Mouse (Mus musculus) adrenal gland, adult 18-20 months (tissue): ENCODE results near the gene Havcr2. TPM values are rescaled to one million over a fixed set of nuclear protein-coding genes. Genes with fewer than 3 reads are reported as not detected.
"Not testable (repeated sequence)": the region's sequence is repeated elsewhere in the genome, so short reads cannot be mapped to it uniquely, and the experiment has no call there.

Source experiments
- DNase-seq, 2 experiments: peaks; one replicate each; pipeline ENCODE4 v3.0.0; 2021 to 2022; ENCODE audit warnings: low spot score in 2 of 2
- total RNA-seq, 2 experiments: library from RNA; stranded (reverse); gene quantifications; 1 replicate in 1 of 2; 2 replicates in 1 of 2; pipeline ENCODE4 v1.2.3; 2021

The Havcr2 gene
- total RNA-seq, 2 experiments from 2014 or later, result 3.0 to 3.4 TPM

DNA sequence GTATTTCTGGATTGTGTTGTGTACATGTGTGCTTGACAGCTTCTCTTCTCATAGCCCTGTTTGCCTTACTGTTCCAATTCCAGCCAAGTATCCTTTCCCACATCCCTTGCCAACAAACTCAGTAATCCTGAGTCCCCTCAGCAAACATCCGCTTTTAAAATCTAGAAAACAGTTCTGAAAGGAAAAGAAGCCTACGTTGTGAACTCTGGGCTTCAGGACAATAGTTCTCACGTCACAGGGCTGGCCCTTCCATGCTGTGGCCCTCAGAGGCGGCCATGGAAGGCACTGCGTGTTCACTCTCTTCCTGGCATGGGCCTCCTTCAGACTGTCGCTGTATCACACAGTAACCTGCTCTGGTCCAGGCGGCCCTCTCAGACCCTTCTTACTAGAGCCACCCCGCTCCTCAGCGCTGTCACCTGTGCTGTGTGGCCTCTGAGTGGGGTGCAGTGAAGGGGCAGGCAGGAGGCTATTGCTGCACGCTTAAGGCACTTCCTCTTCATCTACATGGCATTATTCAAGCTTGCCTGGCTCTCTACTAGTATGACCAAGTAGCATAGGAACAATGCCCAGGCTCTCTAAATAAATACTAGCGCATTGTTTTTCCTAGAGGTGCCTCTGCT, 5.2 kb upstream of the Havcr2 start:
- DNase-seq, result no peak

DNA sequence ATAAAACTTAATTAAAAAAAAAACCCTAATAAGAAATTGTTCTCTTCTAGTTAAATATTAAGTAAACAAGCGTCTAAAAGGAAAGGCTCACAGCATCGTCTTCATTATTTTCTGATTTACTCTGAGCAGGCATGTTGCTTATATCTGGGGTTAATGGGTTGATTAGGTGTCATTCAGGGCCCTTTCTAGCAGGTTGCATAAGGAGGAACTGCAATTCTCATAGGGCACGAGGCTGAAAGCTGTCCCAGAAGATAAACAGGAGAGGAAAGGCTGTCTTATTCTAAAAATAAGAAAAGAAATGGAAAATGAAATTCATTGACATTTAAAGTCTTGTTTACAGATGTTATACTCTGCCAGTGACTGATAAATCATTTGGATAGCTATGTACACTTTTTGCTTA, 5.2 kb downstream of the Havcr2 start:
- DNase-seq, result no peak

DNA sequence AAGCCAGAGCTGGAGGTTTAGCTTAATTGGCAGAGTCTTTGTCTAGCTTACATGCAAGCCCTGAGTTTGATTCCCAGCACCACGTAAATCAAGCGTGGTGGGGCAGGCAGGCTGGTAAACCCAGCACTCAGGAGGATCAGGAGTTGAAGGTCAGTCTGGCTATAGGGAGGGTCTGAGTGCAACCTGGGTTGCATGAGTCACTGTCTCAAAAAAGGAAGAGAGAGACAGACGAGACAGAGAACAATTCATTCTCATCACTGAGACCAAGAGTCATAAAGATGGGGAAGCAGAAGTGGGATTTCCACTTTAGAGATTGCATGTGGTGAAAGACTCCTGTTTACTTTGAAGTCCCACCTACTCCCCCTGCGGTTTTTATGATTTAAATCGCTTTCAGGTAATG, 6.6 kb downstream of the Havcr2 start:
- DNase-seq, result no peak

DNA sequence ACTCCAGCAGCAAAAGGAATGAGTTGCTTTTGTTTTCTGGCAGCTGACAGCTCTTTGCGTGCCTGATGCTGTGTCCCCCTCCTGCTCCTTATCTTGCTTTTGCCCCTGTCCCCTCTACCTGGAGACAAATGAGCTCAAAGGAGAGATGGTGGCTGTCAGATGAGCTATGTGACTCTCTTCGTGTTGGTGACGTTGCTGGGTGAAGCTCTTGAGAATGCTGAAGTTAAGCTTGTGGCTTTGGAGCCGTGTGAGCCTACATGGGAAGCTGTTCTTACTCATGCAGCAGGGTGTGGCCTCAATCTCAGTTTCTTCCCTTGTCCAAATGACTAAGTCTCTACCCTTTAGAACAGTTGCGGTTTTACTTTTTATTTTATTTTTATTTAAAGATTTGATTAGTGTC, 7.2 kb downstream of the Havcr2 start:
- DNase-seq, result peak in 1 of 2 experiments; percentile 34

DNA sequence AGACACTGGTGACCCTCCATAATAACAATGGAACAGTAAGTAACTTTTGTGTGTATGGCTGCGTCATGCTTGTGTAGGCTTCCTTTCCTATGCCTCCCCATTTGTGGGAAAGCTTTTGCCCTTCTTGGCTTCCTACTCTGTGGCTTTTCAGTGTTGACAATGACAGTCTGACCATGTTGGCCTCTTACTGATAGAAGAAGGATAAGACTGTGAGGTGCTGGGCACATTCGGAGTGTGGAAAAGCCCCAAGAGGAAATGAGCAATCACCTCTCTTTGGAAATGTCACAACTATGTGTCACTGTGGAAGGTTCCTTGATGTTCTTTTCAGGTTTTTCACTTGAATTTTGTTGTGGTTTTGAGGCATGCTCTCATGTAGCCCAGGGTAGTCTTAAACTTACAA, 12.1 kb downstream of the Havcr2 start:
- DNase-seq, result no peak

DNA sequence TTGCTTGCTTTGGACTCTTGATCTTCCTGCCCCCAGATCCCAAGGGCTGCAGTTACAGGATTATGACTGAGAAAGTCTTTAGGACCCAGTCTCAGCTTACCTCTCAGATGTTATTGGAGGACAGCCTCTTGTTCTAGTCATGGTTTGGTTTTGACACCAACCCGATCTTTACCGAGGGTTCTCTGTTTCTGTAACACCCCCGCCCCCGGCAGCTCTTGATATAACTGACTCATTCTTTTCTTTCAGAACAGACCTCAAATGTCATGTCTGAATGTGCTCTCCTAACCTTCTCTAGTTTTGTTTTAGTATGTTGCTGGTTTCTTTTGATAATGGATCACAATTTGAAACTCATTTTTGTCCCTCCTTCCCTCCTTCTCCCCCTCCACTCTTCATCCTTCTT, 19.5 kb downstream of the Havcr2 start:
- no peak for DNase-seq

DNA sequence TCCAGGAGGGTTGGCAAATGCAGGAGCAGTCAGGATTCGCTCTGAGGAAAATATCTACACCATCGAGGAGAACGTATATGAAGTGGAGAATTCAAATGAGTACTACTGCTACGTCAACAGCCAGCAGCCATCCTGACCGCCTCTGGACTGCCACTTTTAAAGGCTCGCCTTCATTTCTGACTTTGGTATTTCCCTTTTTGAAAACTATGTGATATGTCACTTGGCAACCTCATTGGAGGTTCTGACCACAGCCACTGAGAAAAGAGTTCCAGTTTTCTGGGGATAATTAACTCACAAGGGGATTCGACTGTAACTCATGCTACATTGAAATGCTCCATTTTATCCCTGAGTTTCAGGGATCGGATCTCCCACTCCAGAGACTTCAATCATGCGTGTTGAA, 24.6 kb downstream of the Havcr2 start:
- no peak for DNase-seq

DNA sequence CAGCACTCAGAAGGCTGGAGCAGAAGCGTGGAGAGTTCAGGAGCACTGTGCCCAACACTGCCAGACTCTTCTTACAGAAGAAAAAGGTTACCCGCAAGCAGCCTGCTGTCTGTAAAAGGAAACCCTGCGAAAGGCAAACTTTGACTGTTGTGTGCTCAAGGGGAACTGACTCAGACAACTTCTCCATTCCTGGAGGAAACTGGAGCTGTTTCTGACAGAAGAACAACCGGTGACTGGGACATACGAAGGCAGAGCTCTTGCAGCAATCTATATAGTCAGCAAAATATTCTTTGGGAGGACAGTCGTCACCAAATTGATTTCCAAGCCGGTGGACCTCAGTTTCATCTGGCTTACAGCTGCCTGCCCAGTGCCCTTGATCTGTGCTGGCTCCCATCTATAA, 25.8 kb downstream of the Havcr2 start:
- no peak for DNase-seq

DNA sequence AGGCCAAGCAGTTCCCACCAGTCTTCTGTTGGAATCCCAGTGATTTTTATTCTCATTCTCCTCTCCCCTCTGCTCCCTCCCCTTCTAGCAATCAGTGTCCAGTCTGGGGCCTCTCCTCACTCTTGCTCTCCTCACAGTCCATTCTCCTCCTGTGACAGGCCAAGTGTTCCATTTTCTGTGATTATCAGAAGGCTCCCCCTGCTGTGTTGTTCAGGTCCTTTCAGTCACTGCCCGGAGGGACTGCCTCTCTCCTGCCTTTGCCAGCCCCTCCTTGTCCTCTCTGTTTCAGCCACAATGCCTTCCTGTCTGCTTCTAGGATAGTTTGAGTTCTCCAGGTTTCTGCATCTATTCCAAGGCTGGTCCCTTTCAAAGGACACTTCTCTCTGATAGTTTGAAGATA, 33.5 kb downstream of the Havcr2 start:
- no peak for DNase-seq

DNA sequence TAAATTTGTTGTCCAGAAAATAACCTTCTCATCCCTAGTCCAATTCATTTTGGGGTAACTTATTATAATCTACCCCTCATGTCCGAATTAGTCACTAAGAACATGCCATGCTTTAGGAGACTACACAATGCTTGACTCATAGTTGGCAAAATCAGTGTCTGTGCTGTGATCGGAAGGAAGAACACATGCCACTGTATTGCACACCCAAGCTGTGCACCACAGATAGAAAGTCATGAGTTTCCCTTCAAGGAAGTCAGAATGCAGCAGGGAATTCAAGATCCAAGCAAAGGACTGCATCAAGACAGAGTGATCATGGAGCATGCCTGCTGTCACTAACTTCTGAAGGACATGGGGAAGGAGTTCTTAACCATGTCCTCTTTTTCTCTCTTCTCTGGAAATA, 33.9 kb downstream of the Havcr2 start:
- no peak for DNase-seq

DNA sequence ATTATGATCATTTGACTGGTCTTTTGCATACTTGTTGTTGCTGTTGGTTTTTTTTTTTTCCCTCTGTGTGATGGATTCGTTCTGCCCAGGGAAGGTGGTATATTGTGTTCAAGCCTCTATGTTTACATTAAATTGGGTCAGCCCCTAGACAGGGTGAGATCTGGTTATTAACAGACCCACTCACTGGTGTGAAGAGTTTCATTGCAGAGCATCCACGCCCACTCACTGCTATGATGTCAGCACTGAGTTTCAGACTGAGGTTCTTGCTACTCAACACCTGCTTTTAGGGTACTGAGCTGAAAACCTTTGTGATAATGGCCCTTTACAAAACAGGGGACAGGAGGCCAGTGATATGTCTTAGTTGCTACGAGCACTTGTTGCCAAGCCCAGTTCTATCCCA, 52.4 kb downstream of the Havcr2 start:
- DNase-seq, result no peak

DNA sequence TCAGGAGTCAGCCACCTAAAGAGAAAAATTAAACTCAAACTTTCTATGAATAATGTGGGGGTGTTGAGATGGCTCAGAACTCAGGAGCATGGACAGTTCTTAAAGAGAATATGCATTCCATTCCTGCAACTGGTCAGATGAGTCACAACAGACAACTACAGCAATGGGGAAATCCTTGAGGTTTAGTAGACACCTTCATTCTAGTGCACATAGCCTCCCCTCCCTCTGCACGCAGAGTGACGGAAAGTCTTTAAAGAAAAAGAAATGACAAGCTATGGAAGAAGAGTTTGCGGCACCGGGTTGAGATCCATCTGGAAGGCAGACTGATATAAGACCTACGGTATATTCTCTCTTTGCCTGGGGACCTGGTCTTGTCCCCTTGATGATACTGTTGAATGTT, 55.2 kb downstream of the Havcr2 start:
- DNase-seq, result no peak

DNA sequence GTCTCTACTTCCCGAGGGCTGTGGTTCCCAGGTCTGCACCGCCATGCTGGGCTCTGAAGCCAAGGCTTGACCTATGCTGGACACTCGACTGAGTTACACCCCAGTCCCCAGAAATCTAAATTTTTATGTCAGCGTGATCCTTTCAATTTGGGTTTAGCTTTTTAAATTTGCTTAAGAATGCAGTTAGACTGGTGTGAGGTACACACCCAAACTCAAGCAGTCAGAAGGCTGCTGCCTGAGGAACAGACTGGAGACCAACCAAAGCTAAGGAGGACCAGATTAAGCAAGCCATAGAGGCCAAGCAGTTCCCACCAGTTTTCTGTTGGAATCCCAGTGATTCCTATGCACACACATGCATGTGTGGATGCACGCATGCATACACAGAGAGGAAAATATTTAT, 66.6 kb downstream of the Havcr2 start:
- DNase-seq, result not testable (repeated sequence)

DNA sequence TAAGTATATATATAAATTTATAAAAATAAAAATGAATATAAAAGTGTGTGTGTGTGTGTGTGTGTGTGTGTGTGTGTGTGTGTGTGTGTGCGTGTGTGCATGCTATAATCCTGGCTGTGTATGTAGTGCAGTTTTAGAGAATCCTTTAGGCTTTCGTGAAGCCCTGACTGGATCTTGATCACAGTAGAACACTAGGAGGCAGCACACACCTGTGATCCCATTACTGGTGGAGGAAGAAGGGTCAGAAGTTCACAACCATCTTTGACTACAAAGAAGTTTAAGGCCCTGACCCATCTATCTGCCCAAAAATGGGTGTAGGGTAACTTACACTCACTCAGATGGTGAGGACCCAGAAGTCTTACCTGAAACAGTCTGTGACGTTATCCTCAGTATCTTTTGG, 68.0 kb downstream of the Havcr2 start:
- DNase-seq, result no peak

DNA sequence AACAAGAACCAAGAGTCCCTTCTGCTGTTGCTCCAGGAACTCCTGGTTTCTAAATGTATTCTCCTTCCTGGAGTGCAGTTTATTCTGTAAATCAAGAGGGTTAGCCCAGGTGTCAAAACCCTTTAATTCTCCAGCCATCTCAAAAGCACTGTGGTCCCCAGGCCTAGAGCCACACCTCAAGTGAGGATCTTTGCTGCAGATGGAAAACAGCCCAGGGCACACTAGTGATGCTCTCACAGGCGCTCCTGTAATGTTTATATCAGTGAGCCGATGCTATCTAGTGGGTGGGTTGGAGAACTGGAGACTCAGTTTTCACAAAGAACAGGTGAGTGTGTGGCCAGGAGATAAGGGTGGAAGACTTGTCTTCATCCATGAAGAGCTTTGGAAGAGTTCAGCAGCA, 69.2 kb downstream of the Havcr2 start, which contains the start of gene Gm12169:
Gene Gm12169 (plus strand): TSS at position 301 of the 400 bp plus-strand sequence.
- DNase-seq, result no peak

DNA sequence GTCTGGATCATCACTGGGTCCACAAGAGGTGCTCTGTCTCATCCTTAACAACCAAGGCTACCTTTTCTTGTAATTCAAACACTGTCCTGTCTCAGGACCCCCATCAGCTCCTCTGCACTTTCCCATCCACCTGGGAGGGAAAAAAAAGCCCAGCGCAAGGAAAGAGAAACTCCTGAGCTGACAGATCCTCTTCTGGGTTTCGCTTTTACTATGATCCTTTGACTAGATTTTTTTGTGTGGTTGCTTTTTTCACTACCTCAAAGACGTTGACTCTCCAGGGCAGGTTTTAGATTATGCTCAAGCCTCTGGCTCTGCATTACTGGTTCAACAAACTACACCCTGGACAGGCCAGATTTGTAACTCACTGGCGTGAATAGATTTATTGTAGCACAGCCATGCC, 75.4 kb downstream of the Havcr2 start:
- no peak for DNase-seq

Other genes starting within 250 kb of the Havcr2 start
- not detected for gene Fndc9, start 219.4 kb upstream of the Havcr2 start, total RNA-seq
- gene Cyfip2, start 142.1 kb upstream of the Havcr2 start, total RNA-seq, result 10 to 100 TPM; 55.9 to 77.0 TPM
- gene Itk, start 65.4 kb upstream of the Havcr2 start, total RNA-seq, result under 1 TPM; 0.23 to 0.58 TPM
- gene Fam71b, start 58.4 kb upstream of the Havcr2 start, total RNA-seq, result not detected
- gene Med7, start 18.0 kb upstream of the Havcr2 start, total RNA-seq, result 10 to 100 TPM; 44.6 to 53.3 TPM
- not detected for gene Gm12169, start 69.3 kb downstream of the Havcr2 start, total RNA-seq
- not detected for gene BC053393, start 116.6 kb downstream of the Havcr2 start, total RNA-seq
- not detected for gene Dppa1, start 174.3 kb downstream of the Havcr2 start, total RNA-seq